Mouse (Mus musculus): ENCODE data around the gene Slc25a26. TPM values are rescaled to one million over a fixed set of nuclear protein-coding genes. Genes with fewer than 3 reads are reported as not detected.

Slc25a26 gene
- polyA plus RNA-seq, 1 experiment from 2014 or later: 6.9 TPM

- H3K4me3 ChIP-seq (ENCODE audit: low read depth, low read length): no peak overlapping the region
- no peaks in the 10 kb centered on the region for H3K27me3 ChIP-seq (ENCODE audit: control insufficient read depth, insufficient read depth, low read length)
- H3K4me2 ChIP-seq (ENCODE audit: low read depth, low read length): no peak overlapping the region
- H3K36me3 ChIP-seq (ENCODE audit: control insufficient read depth, insufficient read depth, low read length): no peaks in the 10 kb centered on the region
- H3K4me1 ChIP-seq (ENCODE audit: control insufficient read depth, insufficient read depth, low read length): no peaks in the 10 kb centered on the region
- H3K9ac ChIP-seq (replicated peaks; ENCODE audit: low read depth, low read length): no peak overlapping the region
- no peak overlapping the region for H3K27ac ChIP-seq (ENCODE audit: low read depth, low read length)
- no peaks in the 10 kb centered on the region for H3K9me3 ChIP-seq (ENCODE audit: control insufficient read depth, low read length)
- WGBS: 62% methylated on average over 9 of the region's 9 CpGs
- ATAC-seq (ENCODE audit: low read depth): no peak
These were observed 134.6 kb downstream of the Slc25a26 start for GRCm38 (mm10) chr6:94634710-94635109.

- ATAC-seq (ENCODE audit: low read depth): no peak
- Histone ChIP-seq H3K27me3 (ENCODE audit: control insufficient read depth, insufficient read depth, low read length) (no peaks in the 10 kb centered on the region), H3K9me3 (ENCODE audit: control insufficient read depth, low read length) (no peaks in the 10 kb centered on the region), H3K4me3 (ENCODE audit: low read depth, low read length) (no peak overlapping the region), H3K9ac (replicated peaks; ENCODE audit: low read depth, low read length) (no peak overlapping the region), H3K4me2 (ENCODE audit: low read depth, low read length) (no peak overlapping the region), H3K27ac (ENCODE audit: low read depth, low read length) (no peak overlapping the region), H3K36me3 (ENCODE audit: control insufficient read depth, insufficient read depth, low read length) (no peaks in the 10 kb centered on the region), H3K4me1 (ENCODE audit: control insufficient read depth, insufficient read depth, low read length) (peaks cover 3% of the 10 kb centered on the region; the same call in 1 of the 2 replicates)
- WGBS: 15% methylated on average over 1 of the region's 1 CpGs
These were observed 135.2 kb downstream of the Slc25a26 start for GRCm38 (mm10) chr6:94635343-94635742.

- Histone ChIP-seq H3K4me2 (ENCODE audit: low read depth, low read length) (no peak overlapping the region), H3K36me3 (ENCODE audit: control insufficient read depth, insufficient read depth, low read length) (no peaks in the 10 kb centered on the region), H3K27ac (ENCODE audit: low read depth, low read length) (no peak overlapping the region), H3K4me3 (ENCODE audit: low read depth, low read length) (no peak overlapping the region), H3K9ac (replicated peaks; ENCODE audit: low read depth, low read length) (no peak overlapping the region), H3K27me3 (ENCODE audit: control insufficient read depth, insufficient read depth, low read length) (no peaks in the 10 kb centered on the region), H3K9me3 (ENCODE audit: control insufficient read depth, low read length) (no peaks in the 10 kb centered on the region), H3K4me1 (ENCODE audit: control insufficient read depth, insufficient read depth, low read length) (peaks cover 3% of the 10 kb centered on the region; the same call in 1 of the 2 replicates)
- WGBS: 68% methylated on average over 5 of the region's 5 CpGs
- ATAC-seq (ENCODE audit: low read depth): no peak
These were observed 136.9 kb downstream of the Slc25a26 start for GRCm38 (mm10) chr6:94637024-94637434.

- Histone ChIP-seq H3K9ac (replicated peaks; ENCODE audit: low read depth, low read length) (no peak overlapping the region), H3K4me3 (ENCODE audit: low read depth, low read length) (no peak overlapping the region), H3K27ac (ENCODE audit: low read depth, low read length) (no peak overlapping the region; the same call in 1 of the 2 replicates), H3K9me3 (ENCODE audit: control insufficient read depth, low read length) (no peaks in the 10 kb centered on the region), H3K27me3 (ENCODE audit: control insufficient read depth, insufficient read depth, low read length) (no peaks in the 10 kb centered on the region), H3K4me1 (ENCODE audit: control insufficient read depth, insufficient read depth, low read length) (peaks cover 3% of the 10 kb centered on the region; the same call in 1 of the 2 replicates), H3K36me3 (ENCODE audit: control insufficient read depth, insufficient read depth, low read length) (no peaks in the 10 kb centered on the region), H3K4me2 (ENCODE audit: low read depth, low read length) (no peak overlapping the region)
- WGBS: 36% methylated on average over 7 of the region's 7 CpGs
- peak; percentile 58; the same call in 1 of the 2 replicates for ATAC-seq (ENCODE audit: low read depth)
These were observed 140.2 kb downstream of the Slc25a26 start for GRCm38 (mm10) chr6:94640297-94640696.

GRCm38 (mm10) chr6:94642048-94642447, 141.9 kb downstream of the Slc25a26 start:
- Histone ChIP-seq H3K4me2 (ENCODE audit: low read depth, low read length) (no peak overlapping the region), H3K27ac (ENCODE audit: low read depth, low read length) (no peak overlapping the region), H3K9ac (replicated peaks; ENCODE audit: low read depth, low read length) (no peak overlapping the region), H3K4me1 (ENCODE audit: control insufficient read depth, insufficient read depth, low read length) (peaks cover 3% of the 10 kb centered on the region; the same call in 1 of the 2 replicates), H3K4me3 (ENCODE audit: low read depth, low read length) (no peak overlapping the region), H3K27me3 (ENCODE audit: control insufficient read depth, insufficient read depth, low read length) (no peaks in the 10 kb centered on the region), H3K9me3 (ENCODE audit: control insufficient read depth, low read length) (no peaks in the 10 kb centered on the region), H3K36me3 (ENCODE audit: control insufficient read depth, insufficient read depth, low read length) (no peaks in the 10 kb centered on the region)
- no peak for ATAC-seq (ENCODE audit: low read depth)
- WGBS: 96% methylated on average over 1 of the region's 1 CpGs

GRCm38 (mm10) chr6:94643989-94644388, 143.9 kb downstream of the Slc25a26 start:
- Histone ChIP-seq H3K36me3 (ENCODE audit: control insufficient read depth, insufficient read depth, low read length) (no peaks in the 10 kb centered on the region), H3K4me1 (ENCODE audit: control insufficient read depth, insufficient read depth, low read length) (peaks cover 15% of the 10 kb centered on the region), H3K4me2 (ENCODE audit: low read depth, low read length) (no peak overlapping the region), H3K27me3 (ENCODE audit: control insufficient read depth, insufficient read depth, low read length) (no peaks in the 10 kb centered on the region; the same call in 1 of the 2 replicates), H3K9me3 (ENCODE audit: control insufficient read depth, low read length) (no peaks in the 10 kb centered on the region), H3K4me3 (ENCODE audit: low read depth, low read length) (no peak overlapping the region), H3K9ac (replicated peaks; ENCODE audit: low read depth, low read length) (no peak overlapping the region), H3K27ac (ENCODE audit: low read depth, low read length) (no peak overlapping the region)
- 92% methylated on average over 2 of the region's 2 CpGs for WGBS
- no peak for ATAC-seq (ENCODE audit: low read depth)

- WGBS: 84% methylated on average over 3 of the region's 3 CpGs
- Histone ChIP-seq H3K27me3 (ENCODE audit: control insufficient read depth, insufficient read depth, low read length) (no peaks in the 10 kb centered on the region; the same call in 1 of the 2 replicates), H3K27ac (ENCODE audit: low read depth, low read length) (no peak overlapping the region)
These were observed 144.5 kb downstream of the Slc25a26 start for GRCm38 (mm10) chr6:94644641-94645040.

GRCm38 (mm10) chr6:94645723-94646122, 145.6 kb downstream of the Slc25a26 start:
- peaks cover 12% of the 10 kb centered on the region for H3K4me1 ChIP-seq (ENCODE audit: control insufficient read depth, insufficient read depth, low read length)
- H3K36me3 ChIP-seq (ENCODE audit: control insufficient read depth, insufficient read depth, low read length): no peaks in the 10 kb centered on the region
- no peak overlapping the region for H3K4me3 ChIP-seq (ENCODE audit: low read depth, low read length)
- ATAC-seq (ENCODE audit: low read depth): no peak
- H3K4me2 ChIP-seq (ENCODE audit: low read depth, low read length): no peak overlapping the region
- H3K9ac ChIP-seq (replicated peaks; ENCODE audit: low read depth, low read length): no peak overlapping the region
- H3K9me3 ChIP-seq (ENCODE audit: control insufficient read depth, low read length): no peaks in the 10 kb centered on the region
- WGBS: 69% methylated on average over 4 of the region's 4 CpGs
- H3K27me3 ChIP-seq (ENCODE audit: control insufficient read depth, insufficient read depth, low read length): no peaks in the 10 kb centered on the region; the same call in 1 of the 2 replicates
- H3K27ac ChIP-seq (ENCODE audit: low read depth, low read length): no peak overlapping the region

More at GRCm38 (mm10) chr6:94644641-94645040, 144.5 kb downstream of the Slc25a26 start:
- Histone ChIP-seq H3K4me2 (ENCODE audit: low read depth, low read length) (no peak overlapping the region), H3K4me1 (ENCODE audit: control insufficient read depth, insufficient read depth, low read length) (peaks cover 15% of the 10 kb centered on the region), H3K36me3 (ENCODE audit: control insufficient read depth, insufficient read depth, low read length) (no peaks in the 10 kb centered on the region), H3K9ac (replicated peaks; ENCODE audit: low read depth, low read length) (no peak overlapping the region), H3K9me3 (ENCODE audit: control insufficient read depth, low read length) (no peaks in the 10 kb centered on the region), H3K4me3 (ENCODE audit: low read depth, low read length) (no peak overlapping the region)
- no peak for ATAC-seq (ENCODE audit: low read depth)

GRCm38 (mm10) chr6:94646274-94646863, 146.2 kb downstream of the Slc25a26 start:
- Histone ChIP-seq H3K9me3 (ENCODE audit: control insufficient read depth, low read length) (no peaks in the 10 kb centered on the region), H3K4me2 (ENCODE audit: low read depth, low read length) (no peak overlapping the region), H3K27ac (ENCODE audit: low read depth, low read length) (0 out of 2 replicates have a peak overlapping the region, but pooled peaks have one; percentile 4), H3K4me3 (ENCODE audit: low read depth, low read length) (no peak overlapping the region), H3K9ac (replicated peaks; ENCODE audit: low read depth, low read length) (no peak overlapping the region), H3K27me3 (ENCODE audit: control insufficient read depth, insufficient read depth, low read length) (no peaks in the 10 kb centered on the region; the same call in 1 of the 2 replicates), H3K36me3 (ENCODE audit: control insufficient read depth, insufficient read depth, low read length) (no peaks in the 10 kb centered on the region), H3K4me1 (ENCODE audit: control insufficient read depth, insufficient read depth, low read length) (peaks cover 12% of the 10 kb centered on the region)
- WGBS: 66% methylated on average over 6 of the region's 6 CpGs
- ATAC-seq (ENCODE audit: low read depth): no peak
